Mouse (Mus musculus) olfactory bulb, adult 2 months (tissue): Measurements from ENCODE around the gene Hmgcll1.

ENCODE experiments used
- CTCF ChIP-seq: fragments of 200-500 bp; IDR thresholded peaks from 2 replicates; pipeline ENCODE4 v1.5.1; 2012; ENCODE audit warnings: low read depth, mild to moderate bottlenecking, low read length, moderate library complexity; ENCODE audit not compliant: insufficient read depth
- POLR2A ChIP-seq: fragments of 200-500 bp; IDR thresholded peaks from 2 replicates; pipeline ENCODE4 v1.6.1; 2012; ENCODE audit warnings: mild to moderate bottlenecking, low read depth, low read length, moderate library complexity; ENCODE audit not compliant: insufficient read depth

- TF ChIP-seq POLR2A (no peak), CTCF (no peak)
Observed at GRCm38 (mm10) chr9:76060935-76061334, 46.3 kb downstream of the Hmgcll1 start.
